Mouse (Mus musculus) forebrain, embryonic 12.5 days (tissue): ENCODE results near the gene Rbfox3. TPM values are rescaled to one million over a fixed set of nuclear protein-coding genes. Genes with fewer than 3 reads are reported as not detected.

Source experiments
- ATAC-seq: fragments of 200-750 bp; cut with Nextera tagmentation; 2 replicates; pipeline ENCODE4 v1.8.0; 2017; ENCODE audit warnings: moderate TSS enrichment; ENCODE audit not compliant: low FRiP score
- H3K27ac ChIP-seq: fragments of 300-500 bp; sonication (generic); 2 replicates; pipeline ENCODE4 v1.5.1; 2016; ENCODE audit warnings: mild to moderate bottlenecking
- H3K27me3 ChIP-seq: fragments of 300-500 bp; sonication (generic); 2 replicates; pipeline ENCODE4 v1.6.1; 2016; ENCODE audit warnings: mild to moderate bottlenecking
- H3K36me3 ChIP-seq: fragments of 300-500 bp; sonication (generic); replicated peaks from 2 replicates; pipeline ENCODE4 v1.6.1; 2016; ENCODE audit warnings: mild to moderate bottlenecking
- H3K4me1 ChIP-seq: fragments of 300-500 bp; sonication (generic); 2 replicates; pipeline ENCODE4 v1.6.1; 2016
- H3K4me2 ChIP-seq: fragments of 300-500 bp; sonication (generic); 2 replicates; pipeline ENCODE4 v1.6.1; 2016; ENCODE audit warnings: mild to moderate bottlenecking, moderate library complexity
- H3K4me3 ChIP-seq: fragments of 300-500 bp; sonication (generic); replicated peaks from 2 replicates; pipeline ENCODE4 v1.5.1; 2016; ENCODE audit warnings: mild to moderate bottlenecking
- H3K9ac ChIP-seq: fragments of 300-500 bp; sonication (generic); 2 replicates; pipeline ENCODE4 v1.6.1; 2016; ENCODE audit warnings: mild to moderate bottlenecking
- H3K9me3 ChIP-seq: fragments of 300-500 bp; sonication (generic); 2 replicates; pipeline ENCODE4 v1.6.1; 2016
- WGBS: fragments of 180-500 bp; shearing (Covaris S2); methylation state at CpG from one replicate; pipeline ENCODE4 v1.1.7; 2016; 5-methylcytosine and 5-hydroxymethylcytosine counted together
- polyA plus RNA-seq: library from polyadenylated mRNA; unstranded; fragments of >200 nt; fragmentation: Nextera tagmentation; extraction: Ambion mirVana; gene quantifications from 2 replicates; pipeline ENCODE4 v1.2.1, GENCODE M21; 2016

Gene Rbfox3
- polyA plus RNA-seq, 1 experiment from 2014 or later = 19.6 TPM

DNA sequence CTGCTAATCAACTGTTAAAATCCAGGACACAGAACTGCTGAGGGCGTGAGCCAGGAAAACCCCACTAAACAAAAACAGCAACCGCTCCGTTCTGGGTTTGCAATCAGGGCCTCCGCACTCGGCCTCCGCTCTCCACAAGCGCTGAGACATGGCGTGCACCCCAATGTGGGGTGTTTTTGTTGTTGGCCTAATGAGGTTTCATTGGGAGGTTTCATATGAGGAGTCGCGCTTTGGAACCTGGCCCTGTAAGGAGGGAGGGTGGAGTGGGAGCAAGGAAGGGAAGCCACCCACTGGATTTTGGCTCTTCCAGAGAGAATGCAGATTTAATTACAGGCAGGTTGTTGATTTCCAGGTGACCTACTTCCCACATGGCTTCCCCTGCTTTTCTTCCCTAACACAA lies 230.7 kb downstream of the Rbfox3 start:
- Histone ChIP-seq H3K9ac (no peak overlapping the region), H3K27me3 (peaks cover 30% of the 10 kb centered on the region), H3K4me1 (peaks cover 37% of the 10 kb centered on the region), H3K9me3 (no peaks in the 10 kb centered on the region), H3K4me3 (no peak overlapping the region), H3K27ac (0 out of 2 replicates have a peak overlapping the region, but pooled peaks have one; percentile 5), H3K4me2 (no peak overlapping the region), H3K36me3 (no peaks in the 10 kb centered on the region)
- WGBS = 76% methylated on average over 10 of the region's 10 CpGs
- ATAC-seq = no peak

DNA sequence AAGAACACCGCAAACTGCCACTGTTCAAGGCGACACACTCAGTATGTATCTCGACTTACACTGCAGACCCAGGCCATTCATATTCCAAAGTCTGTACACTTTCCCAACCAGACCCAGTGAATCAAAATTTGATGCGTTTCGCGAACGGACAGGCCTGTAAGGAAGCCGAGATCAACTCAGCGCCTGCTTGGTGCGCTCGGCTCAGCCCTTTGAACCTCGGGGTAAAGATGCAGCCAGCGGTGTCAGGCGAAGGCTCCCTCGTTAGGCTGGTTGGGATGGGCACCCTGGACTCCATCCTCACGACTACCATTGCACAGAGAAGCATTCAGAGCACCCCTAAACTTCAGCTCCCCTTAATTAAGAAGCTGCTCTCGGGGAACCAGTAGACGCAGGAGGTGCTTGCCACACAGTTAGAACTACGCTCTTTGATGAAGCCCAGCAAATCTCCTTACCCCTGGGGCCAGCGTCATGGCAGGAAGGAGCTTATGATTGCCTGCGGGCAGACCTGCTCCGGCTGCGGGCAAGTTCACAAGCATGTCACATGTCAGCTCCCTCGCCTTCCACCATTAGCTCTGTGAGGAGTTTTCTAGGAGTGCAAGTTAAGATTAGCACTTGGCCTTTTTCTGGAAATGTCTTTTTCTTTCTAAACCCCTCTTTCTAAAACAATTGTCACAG lies 231.5 kb downstream of the Rbfox3 start:
- H3K36me3 ChIP-seq = no peaks in the 10 kb centered on the region
- no peak overlapping the region for H3K4me3 ChIP-seq
- H3K4me2 ChIP-seq = no peak overlapping the region
- H3K9me3 ChIP-seq = no peaks in the 10 kb centered on the region
- no peak overlapping the region for H3K27ac ChIP-seq
- peaks cover 25% of the 10 kb centered on the region for H3K27me3 ChIP-seq
- no peak for ATAC-seq
- H3K9ac ChIP-seq = no peak overlapping the region
- 65% methylated on average over 24 of the region's 24 CpGs for WGBS
- peaks cover 32% of the 10 kb centered on the region for H3K4me1 ChIP-seq

DNA sequence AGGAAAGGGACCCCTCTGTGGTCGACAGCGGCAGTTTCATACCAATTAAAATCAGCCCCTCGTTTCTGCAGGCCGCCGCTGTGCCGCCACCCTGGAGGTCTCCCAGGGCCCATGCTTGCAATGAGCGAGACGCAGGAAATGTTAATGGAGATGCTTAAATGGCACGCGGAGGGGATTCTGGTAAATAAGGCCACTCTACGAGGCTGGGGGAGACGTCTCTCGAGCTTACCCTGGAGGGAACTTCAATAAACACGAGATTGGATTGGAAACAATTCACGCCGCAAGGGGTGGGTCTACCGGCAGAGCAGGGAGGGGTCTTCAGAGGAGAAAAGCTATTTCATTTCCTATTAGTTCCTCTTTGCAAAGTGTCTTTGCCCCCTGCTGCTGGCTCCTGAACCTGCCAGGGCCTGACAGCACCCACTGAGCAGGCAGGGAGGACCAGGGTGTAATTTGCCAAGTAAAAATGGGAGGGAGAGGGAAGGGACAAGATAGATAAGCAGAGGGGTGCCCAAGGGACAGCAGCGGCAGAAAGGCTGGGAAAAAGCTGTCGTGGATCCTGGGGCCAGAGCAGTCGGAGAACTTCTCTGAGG lies 232.8 kb downstream of the Rbfox3 start:
- 22% methylated on average over 20 of the region's 20 CpGs for WGBS
- H3K4me3 ChIP-seq = no peak overlapping the region
- H3K9ac ChIP-seq = no peak overlapping the region
- no peak overlapping the region for H3K4me2 ChIP-seq
- no peaks in the 10 kb centered on the region for H3K36me3 ChIP-seq
- no peak overlapping the region for H3K27ac ChIP-seq
- ATAC-seq = no peak
- peaks cover 18% of the 10 kb centered on the region for H3K27me3 ChIP-seq
- peaks cover 31% of the 10 kb centered on the region for H3K4me1 ChIP-seq
- H3K9me3 ChIP-seq = no peaks in the 10 kb centered on the region

DNA sequence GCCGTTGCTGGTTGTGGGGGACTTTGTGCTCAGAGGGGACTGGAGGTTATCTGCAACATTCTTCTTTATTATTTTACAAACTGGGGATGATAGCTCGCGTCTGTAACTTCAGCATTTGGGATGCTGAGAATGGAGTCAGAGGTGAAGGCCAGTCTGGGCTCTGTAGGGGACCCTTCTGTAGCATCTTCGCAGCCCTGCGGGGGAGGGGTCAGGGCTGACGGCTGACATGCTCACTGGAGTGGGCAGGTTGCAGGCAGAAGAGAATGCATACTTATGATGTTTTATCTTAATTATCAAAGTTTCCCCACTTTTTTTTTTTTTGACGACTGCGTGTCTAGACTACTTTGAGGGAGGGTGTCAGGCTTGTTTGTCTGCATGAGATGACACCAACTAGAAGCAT lies 234.1 kb downstream of the Rbfox3 start:
- peaks cover 31% of the 10 kb centered on the region for H3K4me1 ChIP-seq
- ATAC-seq = no peak
- no peaks in the 10 kb centered on the region for H3K36me3 ChIP-seq
- H3K4me2 ChIP-seq = no peak overlapping the region
- H3K27me3 ChIP-seq = peaks cover 18% of the 10 kb centered on the region
- H3K9me3 ChIP-seq = no peaks in the 10 kb centered on the region
- no peak overlapping the region for H3K4me3 ChIP-seq
- WGBS = 66% methylated on average over 8 of the region's 8 CpGs
- H3K9ac ChIP-seq = no peak overlapping the region
- H3K27ac ChIP-seq = no peak overlapping the region

DNA sequence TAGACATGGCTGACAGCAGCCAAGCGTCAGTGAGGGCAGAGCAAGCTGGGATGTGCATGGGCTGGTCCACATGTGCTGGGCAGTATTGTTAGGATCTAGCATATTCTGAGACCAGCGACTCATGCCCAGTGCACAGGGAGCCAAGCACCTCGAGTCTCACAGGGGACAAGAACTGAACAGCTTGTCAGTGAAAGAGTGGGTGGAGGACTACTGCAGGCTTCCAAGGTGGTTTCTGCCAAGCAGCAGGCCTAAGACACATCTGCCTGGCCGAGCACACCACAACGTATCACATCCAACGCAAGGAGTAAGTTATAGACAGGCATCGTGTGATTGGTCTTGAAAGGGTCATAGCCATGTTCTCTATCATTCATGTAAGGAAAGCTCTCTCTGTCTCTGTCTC lies 235.0 kb downstream of the Rbfox3 start:
- ATAC-seq = no peak
- 87% methylated on average over 7 of the region's 7 CpGs for WGBS
- no peaks in the 10 kb centered on the region for H3K36me3 ChIP-seq
- H3K27ac ChIP-seq = no peak overlapping the region
- H3K4me3 ChIP-seq = no peak overlapping the region
- peaks cover 18% of the 10 kb centered on the region for H3K27me3 ChIP-seq
- H3K4me2 ChIP-seq = no peak overlapping the region
- H3K9me3 ChIP-seq = no peaks in the 10 kb centered on the region
- H3K9ac ChIP-seq = no peak overlapping the region
- peaks cover 31% of the 10 kb centered on the region for H3K4me1 ChIP-seq

DNA sequence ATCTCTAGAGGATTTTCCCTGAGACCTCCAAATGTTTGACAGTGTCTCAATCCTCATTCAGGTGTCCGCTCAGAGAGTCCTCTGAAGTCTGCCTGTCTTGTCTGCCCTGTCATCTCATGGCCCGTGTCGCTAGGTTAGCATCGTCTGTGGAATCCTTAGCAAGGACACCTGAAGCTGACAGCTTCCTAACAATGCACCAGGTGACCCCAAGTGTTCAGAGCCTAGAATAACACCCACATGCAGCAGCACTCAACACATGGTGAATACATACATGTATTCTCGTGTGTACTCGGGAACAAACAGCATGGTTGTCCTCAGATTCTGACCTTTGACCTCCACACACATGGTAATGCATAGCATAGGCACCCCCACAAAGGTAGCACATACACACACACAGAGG lies 239.4 kb downstream of the Rbfox3 start:
- 86% methylated on average over 6 of the region's 6 CpGs for WGBS
- Histone ChIP-seq H3K4me1 (peaks cover 7% of the 10 kb centered on the region), H3K9me3 (no peaks in the 10 kb centered on the region), H3K27ac (no peak overlapping the region), H3K4me3 (no peak overlapping the region), H3K9ac (no peak overlapping the region), H3K36me3 (no peaks in the 10 kb centered on the region), H3K4me2 (no peak overlapping the region), H3K27me3 (no peaks in the 10 kb centered on the region)
- ATAC-seq = no peak

DNA sequence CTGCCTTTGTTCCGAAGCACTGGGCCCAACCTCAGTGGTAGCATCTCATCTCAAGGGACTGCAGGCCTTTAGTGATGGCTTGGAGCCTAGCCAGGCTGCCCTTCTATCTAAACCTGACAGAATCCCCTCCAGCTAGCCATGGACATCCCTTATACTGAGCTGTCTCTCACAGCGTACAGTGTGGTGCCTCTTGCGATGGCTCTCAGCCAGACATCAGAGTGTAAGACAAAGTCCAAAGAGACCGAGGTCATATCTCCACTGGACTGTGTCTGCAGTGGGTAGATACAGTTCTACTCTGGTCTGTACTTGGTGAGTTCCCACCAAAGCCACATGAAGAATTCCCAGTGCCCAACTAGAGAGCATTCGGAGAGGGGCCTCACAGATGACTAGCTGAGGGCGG lies 240.2 kb downstream of the Rbfox3 start:
- Histone ChIP-seq H3K4me1 (peaks cover 8% of the 10 kb centered on the region), H3K27ac (no peak overlapping the region), H3K9ac (no peak overlapping the region), H3K36me3 (no peaks in the 10 kb centered on the region), H3K4me2 (no peak overlapping the region), H3K27me3 (no peaks in the 10 kb centered on the region), H3K9me3 (no peaks in the 10 kb centered on the region), H3K4me3 (no peak overlapping the region)
- ATAC-seq = no peak
- WGBS = 89% methylated on average over 6 of the region's 6 CpGs

DNA sequence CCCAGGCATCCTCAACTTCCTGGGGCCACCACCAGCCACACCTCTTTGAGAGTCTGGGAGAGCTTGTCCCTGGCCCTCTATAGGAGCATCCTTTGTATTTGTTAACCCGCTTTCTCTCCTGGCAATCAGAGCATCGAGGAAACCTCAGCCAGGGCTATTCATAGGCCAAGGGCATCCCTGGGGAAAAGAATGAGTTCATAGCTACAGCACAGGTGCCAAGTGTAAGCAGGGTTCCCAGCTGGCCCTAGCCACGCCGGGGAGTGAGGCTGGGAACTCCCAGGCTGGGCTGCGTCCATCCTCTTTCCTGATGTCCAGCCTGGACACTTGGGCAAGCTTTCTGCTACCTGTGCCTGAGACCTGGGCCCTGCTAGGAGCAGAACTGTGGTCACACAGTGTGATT lies 241.6 kb downstream of the Rbfox3 start:
- Histone ChIP-seq H3K4me1 (peaks cover 16% of the 10 kb centered on the region), H3K27ac (no peak overlapping the region), H3K9ac (no peak overlapping the region), H3K36me3 (no peaks in the 10 kb centered on the region), H3K4me3 (no peak overlapping the region), H3K4me2 (no peak overlapping the region), H3K27me3 (no peaks in the 10 kb centered on the region), H3K9me3 (no peaks in the 10 kb centered on the region)
- 65% methylated on average over 5 of the region's 5 CpGs for WGBS
- no peak for ATAC-seq

DNA sequence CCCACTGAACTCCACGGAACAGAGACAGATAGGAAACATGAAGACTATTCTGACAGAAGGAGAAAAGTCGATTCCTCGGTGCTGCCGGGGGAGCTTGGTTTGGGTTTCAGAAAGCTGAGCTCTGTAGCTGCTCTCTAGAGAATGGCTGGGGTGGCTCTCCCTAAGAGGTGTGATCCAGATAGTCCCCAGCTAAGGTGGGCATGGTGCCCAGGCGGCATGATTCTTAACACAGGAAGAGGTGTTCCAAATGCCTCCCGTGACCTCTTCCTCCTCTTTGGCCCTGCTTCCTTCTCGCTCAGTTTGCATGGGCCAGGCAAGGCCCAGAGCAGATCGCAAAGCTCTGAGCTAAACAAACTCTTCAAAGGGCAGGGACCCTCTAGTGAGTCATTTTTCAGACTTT lies 243.0 kb downstream of the Rbfox3 start:
- Histone ChIP-seq H3K4me1 (peaks cover 16% of the 10 kb centered on the region), H3K9ac (no peak overlapping the region), H3K27ac (no peak overlapping the region), H3K4me2 (no peak overlapping the region), H3K9me3 (no peaks in the 10 kb centered on the region), H3K4me3 (no peak overlapping the region), H3K36me3 (no peaks in the 10 kb centered on the region), H3K27me3 (no peaks in the 10 kb centered on the region)
- ATAC-seq = no peak
- 86% methylated on average over 8 of the region's 8 CpGs for WGBS

DNA sequence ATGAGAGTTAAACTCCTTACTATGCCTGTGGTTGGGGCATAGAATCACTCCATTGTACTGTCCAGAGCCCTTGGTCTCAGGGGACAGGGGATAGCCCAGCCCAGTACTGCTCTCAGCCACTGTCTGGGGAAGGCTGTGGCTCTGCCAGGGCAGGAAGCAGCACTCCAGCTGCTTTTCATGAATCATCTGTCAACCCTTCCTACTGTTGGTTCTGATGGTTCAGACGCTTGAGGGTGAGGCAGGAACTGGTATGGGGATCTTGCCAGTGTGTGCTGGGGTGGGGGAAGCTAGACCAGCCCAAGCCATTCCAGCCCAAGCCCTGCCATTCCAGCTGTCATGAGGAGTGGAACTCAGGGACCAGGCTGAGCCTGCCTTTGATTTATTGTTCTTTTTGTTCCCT lies 243.5 kb downstream of the Rbfox3 start:
- H3K9me3 ChIP-seq = no peaks in the 10 kb centered on the region
- H3K27ac ChIP-seq = no peak overlapping the region
- H3K36me3 ChIP-seq = no peaks in the 10 kb centered on the region
- H3K9ac ChIP-seq = no peak overlapping the region
- no peak overlapping the region for H3K4me3 ChIP-seq
- no peak overlapping the region for H3K4me2 ChIP-seq
- peaks cover 16% of the 10 kb centered on the region for H3K4me1 ChIP-seq
- 67% methylated on average over 1 of the region's 1 CpGs for WGBS
- ATAC-seq = no peak
- H3K27me3 ChIP-seq = no peaks in the 10 kb centered on the region

DNA sequence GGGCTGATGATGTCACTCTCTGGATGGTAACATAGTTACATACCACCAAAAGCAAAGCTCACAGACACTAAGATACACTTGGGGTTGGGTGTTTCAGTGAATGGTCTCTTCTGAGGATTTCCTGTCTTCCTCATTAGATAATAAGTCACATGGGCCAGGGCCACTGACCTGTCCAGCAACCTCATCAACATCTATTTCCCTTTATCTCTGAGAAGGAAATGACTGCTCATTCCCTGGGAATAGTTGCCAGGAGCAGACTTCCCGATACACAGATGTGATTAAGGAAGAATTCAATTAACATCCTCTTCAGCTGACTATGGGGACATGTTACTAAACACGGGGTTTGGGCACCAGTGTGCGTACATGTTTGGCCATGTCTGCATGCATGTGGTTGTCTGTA lies 245.2 kb downstream of the Rbfox3 start:
- Histone ChIP-seq H3K4me1 (peaks cover 31% of the 10 kb centered on the region), H3K36me3 (no peaks in the 10 kb centered on the region)

DNA sequence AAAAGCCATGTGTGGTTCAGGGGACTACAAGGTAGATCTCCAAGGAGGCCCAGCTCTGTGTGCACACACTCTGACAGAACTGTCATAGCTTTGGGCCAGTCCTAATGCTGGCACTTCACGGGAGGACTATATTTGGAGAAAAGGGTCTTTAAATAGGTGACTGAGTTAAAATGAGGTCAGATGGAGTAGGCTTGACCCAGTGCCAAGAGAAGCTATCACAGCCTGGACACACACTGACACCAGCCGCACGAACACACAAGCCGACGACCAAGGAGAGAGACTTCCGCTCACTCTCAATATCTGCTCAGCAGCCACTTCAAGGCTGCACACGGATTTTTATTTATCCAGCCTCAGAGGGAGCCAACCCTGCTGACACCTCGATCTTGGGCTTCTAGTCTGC lies 248.1 kb downstream of the Rbfox3 start:
- H3K27ac ChIP-seq = no peak overlapping the region
- no peak overlapping the region for H3K4me2 ChIP-seq
- 82% methylated on average over 8 of the region's 8 CpGs for WGBS
- H3K4me3 ChIP-seq = no peak overlapping the region
- H3K4me1 ChIP-seq = peaks cover 31% of the 10 kb centered on the region
- ATAC-seq = no peak
- 0 out of 2 replicates have a peak, but pooled peaks cover 5% of the 10 kb centered on the region for H3K27me3 ChIP-seq
- no peaks in the 10 kb centered on the region for H3K36me3 ChIP-seq
- no peaks in the 10 kb centered on the region for H3K9me3 ChIP-seq
- H3K9ac ChIP-seq = no peak overlapping the region

More for the DNA sequence above, 245.2 kb downstream of the Rbfox3 start:
- Histone ChIP-seq H3K27ac (0 out of 2 replicates have a peak overlapping the region, but pooled peaks have one; percentile 19), H3K4me3 (no peak overlapping the region), H3K9ac (no peak overlapping the region), H3K27me3 (no peaks in the 10 kb centered on the region), H3K9me3 (no peaks in the 10 kb centered on the region), H3K4me2 (no peak overlapping the region)
- ATAC-seq = no peak
- WGBS = 80% methylated on average over 3 of the region's 3 CpGs

DNA sequence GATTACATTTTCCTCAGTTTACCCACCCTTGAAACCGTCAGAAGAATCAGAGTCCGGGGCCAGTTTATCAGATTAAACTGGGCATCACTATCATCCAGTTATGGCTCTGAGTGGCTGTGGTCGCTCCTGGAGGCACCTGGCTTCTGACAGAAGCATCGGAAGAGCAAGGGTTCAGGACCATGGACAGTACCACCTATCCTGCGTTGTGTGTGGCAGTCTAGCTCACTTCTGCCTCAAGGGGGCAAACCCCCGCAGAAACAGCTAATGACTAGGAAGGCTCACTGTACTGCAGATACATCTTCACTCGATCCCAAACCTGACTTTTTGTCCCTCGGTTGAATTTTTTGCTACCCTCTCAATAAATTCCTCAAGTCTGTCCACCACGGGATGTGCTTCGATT lies 252.1 kb downstream of the Rbfox3 start:
- Histone ChIP-seq H3K4me3 (no peak overlapping the region), H3K27me3 (0 out of 2 replicates have a peak, but pooled peaks cover 5% of the 10 kb centered on the region), H3K9me3 (no peaks in the 10 kb centered on the region), H3K27ac (no peak overlapping the region), H3K36me3 (no peaks in the 10 kb centered on the region), H3K9ac (no peak overlapping the region), H3K4me2 (no peak overlapping the region), H3K4me1 (peaks cover 25% of the 10 kb centered on the region)
- no peak for ATAC-seq
- WGBS = 16% methylated on average over 10 of the region's 10 CpGs
